Comparison of ENCODE assay signal across 9 mouse cellular contexts in the genomic region with DNA sequence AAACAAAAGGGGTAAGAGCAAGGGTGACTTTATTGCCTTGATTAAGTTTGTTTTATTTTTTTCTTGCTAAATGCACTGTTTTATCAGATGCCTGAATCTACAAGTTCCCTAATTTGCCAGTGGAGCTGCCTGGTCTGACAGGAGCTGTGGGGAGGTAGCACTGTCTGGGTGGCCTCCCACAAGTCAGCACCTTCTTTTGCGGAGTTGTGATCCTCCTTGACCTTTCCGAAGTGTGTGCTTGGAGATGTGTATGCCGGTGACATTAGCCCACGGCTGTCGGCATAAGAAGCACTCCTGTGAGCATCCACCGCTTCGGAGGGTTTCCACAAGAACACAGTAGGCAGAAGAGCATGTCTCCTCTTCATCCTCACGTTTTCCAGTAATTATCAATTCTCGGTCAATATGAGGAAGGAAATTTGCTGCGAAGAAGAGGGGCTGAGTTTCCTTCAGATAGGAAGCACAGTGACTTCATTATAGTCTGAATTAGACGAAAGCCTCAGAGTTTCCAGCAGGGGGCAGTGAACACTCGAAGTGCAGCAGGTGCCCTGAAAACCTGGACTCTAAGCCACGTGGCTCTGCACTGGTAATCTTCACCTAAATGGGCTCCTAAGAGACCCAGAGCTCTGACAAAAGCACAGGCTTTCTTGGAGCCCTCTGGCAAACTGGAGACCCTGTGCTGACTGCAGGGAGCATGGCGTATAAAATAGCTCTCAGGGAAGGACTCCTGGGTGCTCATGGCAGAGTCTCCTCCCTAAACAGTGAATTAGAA.
DNase-seq lines count a peak whose midpoint lies in the region; ATAC-seq lines count a peak whose summit lies in the region.
"Had no signal": no experiment of that assay in that cellular context is flagged by ENCODE, and none has a peak within 500 bp of the region (broad histone marks: within the 10 kb centered on the region; RNA-seq: fewer than 3 reads in every experiment).

No protein-coding gene starts in this region.

- no peak overlapping the region for H3K9ac ChIP-seq in kidney, embryonic 16.5 days (replicated peaks; ENCODE audit: low read length)
- H3K9ac ChIP-seq in forebrain, embryonic 13.5 days: peak overlapping the region; percentile 23; the same call in 1 of the 2 replicates
- 0 out of 2 replicates have a peak overlapping the region, but pooled peaks have one; percentile 6 for H3K9ac ChIP-seq in midbrain, embryonic 14.5 days (replicated peaks; ENCODE audit: low read length)
- H3K9ac ChIP-seq: limb, embryonic 13.5 days had no signal

- no peak overlapping the region for H3K4me2 ChIP-seq in kidney, embryonic 16.5 days (replicated peaks; ENCODE audit: low read depth, low read length)
- H3K4me2 ChIP-seq in forebrain, embryonic 13.5 days: no peak overlapping the region
- no peak overlapping the region for H3K4me2 ChIP-seq in midbrain, embryonic 14.5 days (ENCODE audit: low read length)
- H3K4me2 ChIP-seq: limb, embryonic 13.5 days had no signal

- no peak for ATAC-seq in kidney, embryonic 16.5 days (ENCODE audit: low FRiP score, low TSS enrichment)
- peak; percentile 37; the same call in 1 of the 2 replicates for ATAC-seq in cerebellum, adult (ENCODE audit: insufficient number of reproducible peaks, low FRiP score, low TSS enrichment)
- peak; percentile 64 for ATAC-seq in forebrain, embryonic 13.5 days
- ATAC-seq in midbrain, embryonic 14.5 days (ENCODE audit: low FRiP score, low TSS enrichment): peak; percentile 62; the same call in 1 of the 2 replicates

- no peaks in the 10 kb centered on the region for H3K9me3 ChIP-seq in kidney, embryonic 16.5 days (ENCODE audit: low read length)
- H3K9me3 ChIP-seq in forebrain, embryonic 13.5 days (replicated peaks): no peaks in the 10 kb centered on the region
- H3K9me3 ChIP-seq in hindbrain, embryonic 10.5 days: no peaks in the 10 kb centered on the region
- H3K9me3 ChIP-seq in midbrain, embryonic 14.5 days (ENCODE audit: control insufficient read depth, low read length): no peaks in the 10 kb centered on the region
- H3K9me3 ChIP-seq: limb, embryonic 13.5 days had no signal

- no peak overlapping the region for H3K27ac ChIP-seq in kidney, embryonic 16.5 days (ENCODE audit: low read length)
- H3K27ac ChIP-seq in forebrain, embryonic 13.5 days: peak overlapping the region; percentile 10; the same call in 1 of the 2 replicates
- 0 out of 2 replicates have a peak overlapping the region, but pooled peaks have one; percentile 18 for H3K27ac ChIP-seq in hindbrain, embryonic 10.5 days
- H3K27ac ChIP-seq in midbrain, embryonic 14.5 days (replicated peaks; ENCODE audit: low read depth, low read length): peak overlapping the region; percentile 60
- H3K27ac ChIP-seq: limb, embryonic 13.5 days had no signal

- 49% methylated on average over 14 of the region's 14 CpGs for WGBS in kidney, embryonic 16.5 days
- 48% methylated on average over 14 of the region's 14 CpGs for WGBS in forebrain, embryonic 13.5 days
- WGBS in hindbrain, embryonic 10.5 days: 54% methylated on average over 14 of the region's 14 CpGs
- WGBS in midbrain, embryonic 14.5 days: 46% methylated on average over 14 of the region's 14 CpGs

- no peaks in the 10 kb centered on the region for H3K36me3 ChIP-seq in kidney, embryonic 16.5 days (ENCODE audit: insufficient read depth, low read length)
- no peaks in the 10 kb centered on the region; the same call in 1 of the 2 replicates for H3K36me3 ChIP-seq in forebrain, embryonic 13.5 days (ENCODE audit: poor library complexity, severe bottlenecking)
- no peaks in the 10 kb centered on the region for H3K36me3 ChIP-seq in hindbrain, embryonic 10.5 days
- H3K36me3 ChIP-seq in midbrain, embryonic 14.5 days (ENCODE audit: control insufficient read depth, insufficient read depth, low read length): no peaks in the 10 kb centered on the region
- H3K36me3 ChIP-seq: limb, embryonic 13.5 days had no signal

- H3K4me3 ChIP-seq in kidney, embryonic 16.5 days (ENCODE audit: low read length): no peak overlapping the region
- H3K4me3 ChIP-seq in forebrain, embryonic 13.5 days: no peak overlapping the region
- H3K4me3 ChIP-seq in hindbrain, embryonic 10.5 days: no peak overlapping the region
- H3K4me3 ChIP-seq in midbrain, embryonic 14.5 days (replicated peaks; ENCODE audit: low read depth, low read length): no peak overlapping the region
- H3K4me3 ChIP-seq: limb, embryonic 13.5 days had no signal

- DNase-seq in kidney, adult 11 months: peak; percentile 3
- peak; percentile 65 for DNase-seq in hindbrain, embryonic 10.5 days (ENCODE audit: low spot score)
- DNase-seq in layer of hippocampus, adult 9-11 months: peak; percentile 69
- DNase-seq in midbrain, embryonic 14.5 days: peak; percentile 89
- no peak for DNase-seq in spleen, adult 18-20 months

- H3K27me3 ChIP-seq in kidney, embryonic 16.5 days (ENCODE audit: insufficient read depth, low read length): no peaks in the 10 kb centered on the region
- H3K27me3 ChIP-seq in forebrain, embryonic 13.5 days: no peaks in the 10 kb centered on the region
- no peaks in the 10 kb centered on the region for H3K27me3 ChIP-seq in hindbrain, embryonic 10.5 days (ENCODE audit: insufficient read depth, poor library complexity, severe bottlenecking)
- H3K27me3 ChIP-seq in midbrain, embryonic 14.5 days (ENCODE audit: control insufficient read depth, insufficient read depth, low read length): no peaks in the 10 kb centered on the region
- H3K27me3 ChIP-seq: limb, embryonic 13.5 days had no signal

- H3K4me1 ChIP-seq in kidney, embryonic 16.5 days (ENCODE audit: insufficient read depth, low read length): no peaks in the 10 kb centered on the region
- H3K4me1 ChIP-seq in forebrain, embryonic 13.5 days: peaks cover 27% of the 10 kb centered on the region
- 0 out of 2 replicates have a peak, but pooled peaks cover 3% of the 10 kb centered on the region for H3K4me1 ChIP-seq in hindbrain, embryonic 10.5 days (replicated peaks)
- peaks cover 8% of the 10 kb centered on the region for H3K4me1 ChIP-seq in midbrain, embryonic 14.5 days (ENCODE audit: control insufficient read depth, insufficient read depth, low read length)
- H3K4me1 ChIP-seq: limb, embryonic 13.5 days had no signal

Comparison
In these comparisons a context has a peak if more than half of its experiments do, and no peak if none do; other contexts are left out.
1. DNase-seq: peak in kidney, adult 11 months (single experiment), hindbrain, embryonic 10.5 days (single experiment), layer of hippocampus, adult 9-11 months (single experiment) and midbrain, embryonic 14.5 days (single experiment); none in spleen, adult 18-20 months (0 of 2).